Mouse (Mus musculus) fat pad, adult 2 months (tissue): ENCODE measurements at regions not wholly inside any gene's neighbourhood (a gene's known extent, or its start where the extent isn't known, plus 50 kb on each side); places are given as distances from the start of the nearest gene placed in this dataset.

ENCODE experiments used
- DNase-seq: peaks from one replicate; pipeline ENCODE4 v3.0.0-alpha.2; 2011; ENCODE audit warnings: low read depth, low spot score; ENCODE audit errors: extremely low read depth

GRCm38 (mm10) chr10:17540404-17541375 is 182.3 kb upstream of the Cited2 start:
- no peak for DNase-seq

- DNase-seq: no peak
These were observed 180.7 kb upstream of the Cited2 start for GRCm38 (mm10) chr10:17542104-17542846.

GRCm38 (mm10) chr10:17542847-17543421 is 180.1 kb upstream of the Cited2 start:
- peak; percentile 82 for DNase-seq

- DNase-seq: no peak
These were observed 177.7 kb upstream of the Cited2 start for GRCm38 (mm10) chr10:17545291-17545690.

- no peak for DNase-seq
These were observed 175.0 kb upstream of the Cited2 start for GRCm38 (mm10) chr10:17547986-17548385.

GRCm38 (mm10) chr10:17548629-17549580 is 174.1 kb upstream of the Cited2 start:
- no peak for DNase-seq

- no peak for DNase-seq
These were observed 173.0 kb upstream of the Cited2 start for GRCm38 (mm10) chr10:17549711-17550637.

GRCm38 (mm10) chr10:17550638-17551013 is 172.4 kb upstream of the Cited2 start:
- peak; percentile 92 for DNase-seq

GRCm38 (mm10) chr10:17551869-17552268 is 171.1 kb upstream of the Cited2 start:
- DNase-seq: peak; percentile 73

- DNase-seq: peak; percentile 77
These were observed 170.7 kb upstream of the Cited2 start for GRCm38 (mm10) chr10:17552277-17552676.

GRCm38 (mm10) chr10:17556391-17556790 is 166.6 kb upstream of the Cited2 start:
- DNase-seq: no peak

- DNase-seq: no peak
These were observed 163.6 kb upstream of the Cited2 start for GRCm38 (mm10) chr10:17559370-17559955.

GRCm38 (mm10) chr10:17559980-17560379 is 163.0 kb upstream of the Cited2 start:
- DNase-seq: no peak

- no peak for DNase-seq
These were observed 161.6 kb upstream of the Cited2 start for GRCm38 (mm10) chr10:17561466-17561865.

- no peak for DNase-seq
These were observed 161.0 kb upstream of the Cited2 start for GRCm38 (mm10) chr10:17561977-17562376.

- DNase-seq: no peak
These were observed 160.3 kb upstream of the Cited2 start for GRCm38 (mm10) chr10:17562410-17563350.

GRCm38 (mm10) chr10:17563351-17563749 is 159.7 kb upstream of the Cited2 start:
- DNase-seq: no peak
